Mouse (Mus musculus): ENCODE measurements around the gene Gpr34. TPM values are rescaled to one million over a fixed set of nuclear protein-coding genes. Genes with fewer than 3 reads are reported as not detected.

The Gpr34 gene
- total and polyA plus RNA-seq, 3 experiments = 0.38 to 0.60 TPM; not detected in 1

- TF ChIP-seq CTCF (IDR thresholded peaks at IDR 0.05; ENCODE audit: low read depth, low read length) (no peak), TAL1 (conservative IDR thresholded peaks at IDR 0.05; ENCODE audit: low read depth, low read length) (no peak), POLR2AphosphoS5 (IDR thresholded peaks at IDR 0.05; ENCODE audit: insufficient replicate concordance, low read depth, low read length) (no peak), GATA1 (IDR thresholded peaks at IDR 0.05; ENCODE audit: borderline replicate concordance, low read length) (no peak), GATA2 (IDR thresholded peaks at IDR 0.05; ENCODE audit: borderline replicate concordance, low read depth, low read length) (no peak)
- Histone ChIP-seq H3K27me3 (ENCODE audit: insufficient read depth, low read length) (no peaks in the 10 kb centered on the region), H3K4me3 (ENCODE audit: low read depth, low read length) (no peak overlapping the region), H3K4me1 (ENCODE audit: insufficient read depth, low read depth, low read length) (peaks cover 2% of the 10 kb centered on the region; the same call in 1 of the 2 replicates), H3K36me3 (replicated peaks) (no peaks in the 10 kb centered on the region), H3K9me3 (replicated peaks) (no peaks in the 10 kb centered on the region)
- no peak for ATAC-seq (ENCODE audit: extremely low read depth, insufficient number of reproducible peaks, low FRiP score, poor library complexity, severe bottlenecking)
- DNase-seq (ENCODE audit: low spot score) = no peak
Observed at GRCm38 (mm10) chrX:13686589-13686988, 54.7 kb downstream of the Gpr34 start.

- TF ChIP-seq GATA2 (IDR thresholded peaks at IDR 0.05; ENCODE audit: borderline replicate concordance, low read depth, low read length) = no peak
- no peak for TF ChIP-seq POLR2AphosphoS5 (IDR thresholded peaks at IDR 0.05; ENCODE audit: insufficient replicate concordance, low read depth, low read length)
- no peak for TF ChIP-seq CTCF (IDR thresholded peaks at IDR 0.05; ENCODE audit: low read depth, low read length)
- no peak for TF ChIP-seq TAL1 (conservative IDR thresholded peaks at IDR 0.05; ENCODE audit: low read depth, low read length)
- TF ChIP-seq GATA1 (IDR thresholded peaks at IDR 0.05; ENCODE audit: borderline replicate concordance, low read length) = no peak
- H3K4me3 ChIP-seq (ENCODE audit: low read depth, low read length) = no peak overlapping the region
- ATAC-seq (ENCODE audit: extremely low read depth, insufficient number of reproducible peaks, low FRiP score, poor library complexity, severe bottlenecking) = no peak
- peaks cover 2% of the 10 kb centered on the region; the same call in 1 of the 2 replicates for H3K4me1 ChIP-seq (ENCODE audit: insufficient read depth, low read depth, low read length)
- no peak for DNase-seq (ENCODE audit: low spot score)
- H3K27me3 ChIP-seq (ENCODE audit: insufficient read depth, low read length) = no peaks in the 10 kb centered on the region
- no peaks in the 10 kb centered on the region for H3K36me3 ChIP-seq (replicated peaks)
- H3K9me3 ChIP-seq (replicated peaks) = no peaks in the 10 kb centered on the region
Observed at GRCm38 (mm10) chrX:13688356-13688755, 56.5 kb downstream of the Gpr34 start.

Other genes starting within 250 kb of the Gpr34 start
- gene Nyx, start 166.0 kb upstream of the Gpr34 start, total RNA-seq (2014; fragmentation: Nextera tagmentation) = not detected in 2 replicates
- under 0.01 and 0.22 TPM in 2 replicates for gene Nyx, start 166.0 kb upstream of the Gpr34 start, total RNA-seq (2017)
- 0.01 and 0.02 TPM in 2 replicates for gene Nyx, start 166.0 kb upstream of the Gpr34 start, polyA plus RNA-seq (2012)
- gene Gpr82, start 29.3 kb downstream of the Gpr34 start, total RNA-seq (2014; fragmentation: Nextera tagmentation) = not detected in 2 replicates
- 0.11 TPM in 1 of 2 replicates, not detected in the other for gene Gpr82, start 29.3 kb downstream of the Gpr34 start, total RNA-seq (2017)
- gene Gpr82, start 29.3 kb downstream of the Gpr34 start, polyA plus RNA-seq (2012) = not detected in 2 replicates
- 1.5 TPM in 1 of 2 replicates, not detected in the other for gene Cask, start 219.3 kb downstream of the Gpr34 start, total RNA-seq (2014; fragmentation: Nextera tagmentation)
- 0.05 and 0.29 TPM in 2 replicates for gene Cask, start 219.3 kb downstream of the Gpr34 start, total RNA-seq (2017)
- gene Cask, start 219.3 kb downstream of the Gpr34 start, polyA plus RNA-seq (2012) = not detected in 2 replicates

Data from G1E (cell line).